Mouse (Mus musculus): Measurements from ENCODE around the gene Ccdc92. TPM values are rescaled to one million over a fixed set of nuclear protein-coding genes. Genes with fewer than 3 reads are reported as not detected.

Ccdc92 gene
- polyA plus RNA-seq, 1 experiment from 2014 or later: 9.5 TPM

DNA sequence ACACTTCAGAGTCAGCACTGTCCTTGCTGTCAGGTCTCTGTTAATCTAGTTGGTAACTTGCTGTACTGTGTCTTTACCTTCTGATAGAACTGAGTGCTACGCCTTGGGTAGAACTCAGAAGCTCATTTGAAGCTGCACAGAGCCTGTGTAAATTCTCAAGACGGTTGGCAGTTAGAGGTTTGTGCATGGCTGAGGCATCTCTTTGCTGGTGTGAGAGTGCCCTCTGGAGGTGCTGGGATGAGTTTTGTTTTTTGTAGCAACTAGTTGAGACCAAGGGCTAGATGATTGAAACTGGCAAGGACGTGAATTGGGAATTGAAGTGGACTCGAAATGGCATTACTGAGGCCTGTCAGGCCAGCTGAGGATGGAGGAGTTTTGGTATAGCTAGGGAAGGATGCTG is 6.8 kb upstream of the Ccdc92 start:
- WGBS: 47% methylated on average over 4 of the region's 4 CpGs

DNA sequence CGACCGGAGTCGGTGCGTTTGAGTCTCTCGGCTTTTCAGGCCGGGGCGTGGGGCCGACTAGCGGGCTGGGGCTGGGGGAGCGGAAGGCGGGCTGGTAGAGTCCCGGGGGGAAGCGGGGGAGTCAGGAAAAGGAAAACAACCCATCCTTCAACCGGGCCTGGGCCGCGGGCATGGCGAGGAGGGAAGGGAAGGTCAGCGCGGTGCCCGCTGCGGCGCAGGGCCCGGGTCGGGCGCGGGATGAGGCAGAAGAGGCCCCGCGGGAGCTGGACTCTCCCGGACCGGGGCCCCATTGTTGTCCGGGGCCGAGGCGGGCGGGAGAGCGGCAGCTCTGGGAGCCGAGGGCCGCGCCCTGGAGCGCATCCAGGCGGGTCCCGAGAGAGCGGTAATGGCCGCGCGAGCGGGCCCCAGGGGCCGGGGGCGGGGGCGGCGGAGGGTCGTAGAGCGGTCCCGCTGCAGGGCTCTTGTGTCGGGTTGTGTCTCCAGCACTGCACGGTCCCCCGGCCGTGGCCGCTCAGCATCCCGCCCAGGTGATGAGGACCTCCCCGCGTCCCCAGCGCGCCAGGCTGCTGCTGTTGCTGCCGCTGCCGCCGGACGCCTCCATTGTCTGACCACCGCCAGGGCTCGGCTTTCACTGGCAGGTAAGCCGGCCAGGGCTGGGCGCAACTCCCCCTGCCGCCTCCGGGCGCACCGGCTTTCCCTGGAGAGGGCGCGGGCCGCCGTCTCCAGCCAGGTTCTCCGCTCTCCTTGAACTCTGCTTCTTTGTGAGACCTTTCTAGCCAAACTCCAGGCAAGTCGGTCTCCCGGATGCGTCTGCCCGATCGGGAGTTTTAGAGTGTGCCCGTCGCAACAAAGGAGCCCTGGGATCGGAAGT is 882 bp upstream of the Ccdc92 start:
- H3K4me3 ChIP-seq (ENCODE audit: low read length): peak overlapping the region; percentile 93
- H3K36me3 ChIP-seq (ENCODE audit: control insufficient read depth, insufficient read depth, low read length): peaks cover 17% of the 10 kb centered on the region; the same call in 1 of the 2 replicates
- H3K27ac ChIP-seq (ENCODE audit: low read depth, low read length): peak overlapping the region; percentile 95
- H3K27me3 ChIP-seq (ENCODE audit: control insufficient read depth, insufficient read depth, low read length): peaks cover 10% of the 10 kb centered on the region
- peak overlapping the region; percentile 94 for H3K9ac ChIP-seq (ENCODE audit: low read depth, low read length)
- H3K9me3 ChIP-seq (ENCODE audit: control insufficient read depth, low read length): no peaks in the 10 kb centered on the region
- ATAC-seq (ENCODE audit: low FRiP score, low TSS enrichment): no peak; the same call in none of the 2 replicates
- H3K4me1 ChIP-seq (ENCODE audit: control insufficient read depth, insufficient read depth, low read length): peaks cover 11% of the 10 kb centered on the region
- H3K4me2 ChIP-seq (replicated peaks; ENCODE audit: low read depth, low read length): peak overlapping the region; percentile 97
- WGBS: under 1% methylated on average over 75 of the region's 88 CpGs

More for the DNA sequence above, 6.8 kb upstream of the Ccdc92 start:
- Histone ChIP-seq H3K36me3 (ENCODE audit: control insufficient read depth, insufficient read depth, low read length) (peaks cover 32% of the 10 kb centered on the region), H3K27me3 (ENCODE audit: control insufficient read depth, insufficient read depth, low read length) (no peaks in the 10 kb centered on the region), H3K9me3 (ENCODE audit: control insufficient read depth, low read length) (no peaks in the 10 kb centered on the region), H3K4me1 (ENCODE audit: control insufficient read depth, insufficient read depth, low read length) (peaks cover 16% of the 10 kb centered on the region), H3K27ac (ENCODE audit: low read depth, low read length) (no peak overlapping the region), H3K9ac (ENCODE audit: low read depth, low read length) (no peak overlapping the region), H3K4me3 (ENCODE audit: low read length) (no peak overlapping the region), H3K4me2 (replicated peaks; ENCODE audit: low read depth, low read length) (no peak overlapping the region)
- no peak for ATAC-seq (ENCODE audit: low FRiP score, low TSS enrichment)

DNA sequence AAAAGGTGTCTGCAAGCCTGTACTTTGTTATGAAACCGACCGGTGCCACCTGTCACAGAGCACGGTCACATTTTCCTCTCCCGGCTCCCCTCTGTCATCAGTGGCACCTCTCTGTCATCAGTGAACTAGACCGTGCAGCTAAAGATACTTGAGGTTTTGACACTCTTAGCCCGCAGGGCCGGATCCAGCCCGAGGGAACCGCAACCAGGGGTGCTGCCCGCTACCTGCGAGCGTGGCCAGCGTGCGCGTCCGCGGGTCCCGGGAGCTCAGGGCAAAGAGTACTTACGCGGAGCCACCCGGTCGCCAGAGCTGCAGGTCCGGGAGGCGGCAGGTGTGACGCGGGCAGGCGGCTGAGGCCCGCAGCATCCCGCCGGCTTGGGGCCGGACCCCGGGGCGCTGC is 761 bp downstream of the Ccdc92 start:
- WGBS: under 1% methylated on average over 32 of the region's 33 CpGs
- H3K4me3 ChIP-seq (ENCODE audit: low read length): peak overlapping the region; percentile 93
- peaks cover 11% of the 10 kb centered on the region for H3K4me1 ChIP-seq (ENCODE audit: control insufficient read depth, insufficient read depth, low read length)
- no peak for ATAC-seq (ENCODE audit: low FRiP score, low TSS enrichment)
- H3K9ac ChIP-seq (ENCODE audit: low read depth, low read length): peak overlapping the region; percentile 94
- H3K36me3 ChIP-seq (ENCODE audit: control insufficient read depth, insufficient read depth, low read length): peaks cover 11% of the 10 kb centered on the region; the same call in 1 of the 2 replicates
- no peaks in the 10 kb centered on the region for H3K9me3 ChIP-seq (ENCODE audit: control insufficient read depth, low read length)
- H3K27me3 ChIP-seq (ENCODE audit: control insufficient read depth, insufficient read depth, low read length): peaks cover 10% of the 10 kb centered on the region
- peak overlapping the region; percentile 97 for H3K4me2 ChIP-seq (replicated peaks; ENCODE audit: low read depth, low read length)
- H3K27ac ChIP-seq (ENCODE audit: low read depth, low read length): no peak overlapping the region

DNA sequence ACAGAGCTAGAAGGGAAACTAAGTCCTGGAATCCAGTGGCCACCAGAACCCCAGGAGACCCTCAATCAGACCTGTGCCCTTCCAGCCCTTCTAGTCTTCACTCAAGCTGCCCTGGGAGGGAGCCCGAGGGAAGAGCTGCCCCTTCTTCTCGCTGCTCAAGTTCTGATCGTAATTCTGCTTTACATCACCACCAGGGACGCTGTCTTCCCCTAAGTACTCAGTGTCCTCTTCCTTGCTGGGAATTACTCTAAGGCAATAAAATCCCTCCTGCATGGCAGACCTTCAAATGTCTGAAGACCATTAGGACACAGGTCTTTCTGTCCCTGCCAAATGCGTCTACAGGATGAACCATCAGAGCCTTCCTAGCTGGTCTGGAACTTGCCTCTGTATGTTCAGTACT is 2.2 kb downstream of the Ccdc92 start:
- no peak overlapping the region for H3K4me2 ChIP-seq (replicated peaks; ENCODE audit: low read depth, low read length)
- ATAC-seq (ENCODE audit: low FRiP score, low TSS enrichment): no peak
- H3K36me3 ChIP-seq (ENCODE audit: control insufficient read depth, insufficient read depth, low read length): peaks cover 4% of the 10 kb centered on the region; the same call in 1 of the 2 replicates
- peaks cover 10% of the 10 kb centered on the region for H3K27me3 ChIP-seq (ENCODE audit: control insufficient read depth, insufficient read depth, low read length)
- no peak overlapping the region for H3K27ac ChIP-seq (ENCODE audit: low read depth, low read length)
- H3K4me1 ChIP-seq (ENCODE audit: control insufficient read depth, insufficient read depth, low read length): peaks cover 11% of the 10 kb centered on the region
- H3K9me3 ChIP-seq (ENCODE audit: control insufficient read depth, low read length): no peaks in the 10 kb centered on the region
- no peak overlapping the region for H3K4me3 ChIP-seq (ENCODE audit: low read length)
- WGBS: 8% methylated on average over 5 of the region's 5 CpGs
- H3K9ac ChIP-seq (ENCODE audit: low read depth, low read length): no peak overlapping the region

GRCm38 (mm10) chr5:124854202-124854601 is 8.0 kb downstream of the Ccdc92 start:
- Histone ChIP-seq H3K4me1 (ENCODE audit: control insufficient read depth, insufficient read depth, low read length) (no peaks in the 10 kb centered on the region), H3K9ac (ENCODE audit: low read depth, low read length) (no peak overlapping the region), H3K27me3 (ENCODE audit: control insufficient read depth, insufficient read depth, low read length) (no peaks in the 10 kb centered on the region), H3K4me2 (replicated peaks; ENCODE audit: low read depth, low read length) (no peak overlapping the region), H3K36me3 (ENCODE audit: control insufficient read depth, insufficient read depth, low read length) (no peaks in the 10 kb centered on the region), H3K27ac (ENCODE audit: low read depth, low read length) (no peak overlapping the region), H3K9me3 (ENCODE audit: control insufficient read depth, low read length) (no peaks in the 10 kb centered on the region), H3K4me3 (ENCODE audit: low read length) (no peak overlapping the region)
- WGBS: 93% methylated on average over 4 of the region's 4 CpGs
- ATAC-seq (ENCODE audit: low FRiP score, low TSS enrichment): no peak

GRCm38 (mm10) chr5:124853079-124853478 is 9.1 kb downstream of the Ccdc92 start:
- Histone ChIP-seq H3K27ac (ENCODE audit: low read depth, low read length) (peak overlapping the region; percentile 6; the same call in 1 of the 2 replicates), H3K4me2 (replicated peaks; ENCODE audit: low read depth, low read length) (no peak overlapping the region), H3K36me3 (ENCODE audit: control insufficient read depth, insufficient read depth, low read length) (no peaks in the 10 kb centered on the region), H3K27me3 (ENCODE audit: control insufficient read depth, insufficient read depth, low read length) (no peaks in the 10 kb centered on the region), H3K4me1 (ENCODE audit: control insufficient read depth, insufficient read depth, low read length) (no peaks in the 10 kb centered on the region), H3K9me3 (ENCODE audit: control insufficient read depth, low read length) (no peaks in the 10 kb centered on the region), H3K9ac (ENCODE audit: low read depth, low read length) (no peak overlapping the region), H3K4me3 (ENCODE audit: low read length) (no peak overlapping the region)
- WGBS: 63% methylated on average over 2 of the region's 2 CpGs
- no peak for ATAC-seq (ENCODE audit: low FRiP score, low TSS enrichment)

DNA sequence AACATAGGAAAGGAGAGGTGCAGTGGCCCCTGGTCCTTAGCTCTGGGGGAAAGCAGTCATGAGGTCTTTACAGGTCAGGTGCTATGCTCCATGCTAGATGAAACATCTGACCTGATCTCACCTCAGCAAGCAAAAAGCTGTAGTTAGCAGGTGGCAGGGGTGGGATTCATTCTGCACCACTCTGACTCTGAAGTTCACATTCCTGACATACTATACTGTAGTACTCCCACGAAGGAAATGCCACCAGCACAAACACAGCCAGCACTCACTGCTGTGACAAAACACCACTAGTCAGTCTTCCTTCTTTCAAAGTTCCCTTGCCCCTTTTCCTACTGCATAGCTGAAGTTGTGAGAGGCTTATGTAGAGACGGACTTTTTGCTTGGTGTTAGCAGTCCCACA is 9.9 kb downstream of the Ccdc92 start:
- H3K27me3 ChIP-seq (ENCODE audit: control insufficient read depth, insufficient read depth, low read length): no peaks in the 10 kb centered on the region
- H3K9me3 ChIP-seq (ENCODE audit: control insufficient read depth, low read length): no peaks in the 10 kb centered on the region
- peak overlapping the region; percentile 6; the same call in 1 of the 2 replicates for H3K27ac ChIP-seq (ENCODE audit: low read depth, low read length)
- WGBS: 32% methylated on average over 2 of the region's 2 CpGs
- H3K36me3 ChIP-seq (ENCODE audit: control insufficient read depth, insufficient read depth, low read length): no peaks in the 10 kb centered on the region
- no peaks in the 10 kb centered on the region for H3K4me1 ChIP-seq (ENCODE audit: control insufficient read depth, insufficient read depth, low read length)
- no peak overlapping the region for H3K4me3 ChIP-seq (ENCODE audit: low read length)
- H3K9ac ChIP-seq (ENCODE audit: low read depth, low read length): 0 out of 2 replicates have a peak overlapping the region, but pooled peaks have one; percentile 4
- H3K4me2 ChIP-seq (replicated peaks; ENCODE audit: low read depth, low read length): no peak overlapping the region
- ATAC-seq (ENCODE audit: low FRiP score, low TSS enrichment): no peak

GRCm38 (mm10) chr5:124851572-124851971 is 10.7 kb downstream of the Ccdc92 start:
- Histone ChIP-seq H3K27me3 (ENCODE audit: control insufficient read depth, insufficient read depth, low read length) (no peaks in the 10 kb centered on the region), H3K36me3 (ENCODE audit: control insufficient read depth, insufficient read depth, low read length) (no peaks in the 10 kb centered on the region), H3K4me2 (replicated peaks; ENCODE audit: low read depth, low read length) (no peak overlapping the region), H3K27ac (ENCODE audit: low read depth, low read length) (no peak overlapping the region), H3K9me3 (ENCODE audit: control insufficient read depth, low read length) (no peaks in the 10 kb centered on the region), H3K4me1 (ENCODE audit: control insufficient read depth, insufficient read depth, low read length) (no peaks in the 10 kb centered on the region), H3K4me3 (ENCODE audit: low read length) (no peak overlapping the region), H3K9ac (ENCODE audit: low read depth, low read length) (no peak overlapping the region)
- no peak for ATAC-seq (ENCODE audit: low FRiP score, low TSS enrichment)
- 56% methylated on average over 4 of the region's 4 CpGs for WGBS

- Histone ChIP-seq H3K9me3 (ENCODE audit: control insufficient read depth, low read length) (no peaks in the 10 kb centered on the region), H3K36me3 (ENCODE audit: control insufficient read depth, insufficient read depth, low read length) (no peaks in the 10 kb centered on the region), H3K4me1 (ENCODE audit: control insufficient read depth, insufficient read depth, low read length) (no peaks in the 10 kb centered on the region), H3K27ac (ENCODE audit: low read depth, low read length) (no peak overlapping the region), H3K4me2 (replicated peaks; ENCODE audit: low read depth, low read length) (no peak overlapping the region), H3K4me3 (ENCODE audit: low read length) (no peak overlapping the region), H3K27me3 (ENCODE audit: control insufficient read depth, insufficient read depth, low read length) (no peaks in the 10 kb centered on the region), H3K9ac (ENCODE audit: low read depth, low read length) (no peak overlapping the region)
- ATAC-seq (ENCODE audit: low FRiP score, low TSS enrichment): no peak
- 85% methylated on average over 3 of the region's 3 CpGs for WGBS
Measured at GRCm38 (mm10) chr5:124848994-124849393, 13.2 kb downstream of the Ccdc92 start.
